Mouse (Mus musculus) MEL (cell line): ENCODE data around the gene Gpr179.

Experiments
- CTCF ChIP-seq, 3 experiments: IDR thresholded peaks in 2 of 3; conservative IDR thresholded peaks in 1 of 3; 2 replicates each; pipeline ENCODE4 v1.5.1; 2011 to 2012; ENCODE audit warnings: low read length in 3 of 3, low read depth in 2 of 3, mild to moderate bottlenecking in 2 of 3, improper control_type of control experiment in 1 of 3, inconsistent platforms in 1 of 3, mixed read lengths in 1 of 3, moderate library complexity in 1 of 3; ENCODE audit not compliant: control insufficient read depth in 1 of 3, insufficient read depth in 1 of 3, poor library complexity in 1 of 3, severe bottlenecking in 1 of 3
- MAX ChIP-seq: IDR thresholded peaks from 2 replicates; pipeline ENCODE4 v1.6.1; 2011; ENCODE audit warnings: low read length, improper control_type of control experiment
- MAZ ChIP-seq: IDR thresholded peaks from 2 replicates; pipeline ENCODE4 v1.6.1; 2012; ENCODE audit warnings: low read depth, mild to moderate bottlenecking, inconsistent platforms, low read length, improper control_type of control experiment
- POLR2A ChIP-seq, 2 experiments: IDR thresholded peaks; 2 replicates each; pipeline ENCODE4 v1.6.1; 2011 to 2012; ENCODE audit warnings: low read length in 2 of 2, mild to moderate bottlenecking in 2 of 2, control low read depth in 1 of 2, improper control_type of control experiment in 1 of 2, low read depth in 1 of 2, moderate library complexity in 1 of 2; ENCODE audit not compliant: control insufficient read depth in 1 of 2, insufficient read depth in 1 of 2, poor library complexity in 1 of 2

GRCm38 (mm10) chr11:97308806-97309450 is 42.9 kb downstream of the Gpr179 start:
- no peak for TF ChIP-seq MAX
- TF ChIP-seq MAZ = no peak
- 0 out of 4 replicates have a peak, but pooled peaks of 1 of the 2 experiments have one; percentile 9 for TF ChIP-seq POLR2A (IDR thresholded peaks at IDR 0.05; ENCODE audit: control insufficient read depth in 1 of 2, insufficient read depth in 1 of 2, low read depth in 1 of 2, low read length in 2 of 2, poor library complexity in 1 of 2)
- TF ChIP-seq CTCF (IDR thresholded peaks at IDR 0.05 in 2 of 3, conservative IDR thresholded peaks at IDR 0.05 in 1 of 3; ENCODE audit: control insufficient read depth in 1 of 3, insufficient read depth in 1 of 3, low read depth in 2 of 3, low read length in 3 of 3, poor library complexity in 1 of 3, severe bottlenecking in 1 of 3) = no peak
